Mouse (Mus musculus): Measurements from ENCODE around the gene Tmem219. TPM values are rescaled to one million over a fixed set of nuclear protein-coding genes. Genes with fewer than 3 reads are reported as not detected.

Tmem219 gene
- total and polyA plus RNA-seq, 3 experiments = 8.6 to 33.6 (median 12.0) TPM

DNA sequence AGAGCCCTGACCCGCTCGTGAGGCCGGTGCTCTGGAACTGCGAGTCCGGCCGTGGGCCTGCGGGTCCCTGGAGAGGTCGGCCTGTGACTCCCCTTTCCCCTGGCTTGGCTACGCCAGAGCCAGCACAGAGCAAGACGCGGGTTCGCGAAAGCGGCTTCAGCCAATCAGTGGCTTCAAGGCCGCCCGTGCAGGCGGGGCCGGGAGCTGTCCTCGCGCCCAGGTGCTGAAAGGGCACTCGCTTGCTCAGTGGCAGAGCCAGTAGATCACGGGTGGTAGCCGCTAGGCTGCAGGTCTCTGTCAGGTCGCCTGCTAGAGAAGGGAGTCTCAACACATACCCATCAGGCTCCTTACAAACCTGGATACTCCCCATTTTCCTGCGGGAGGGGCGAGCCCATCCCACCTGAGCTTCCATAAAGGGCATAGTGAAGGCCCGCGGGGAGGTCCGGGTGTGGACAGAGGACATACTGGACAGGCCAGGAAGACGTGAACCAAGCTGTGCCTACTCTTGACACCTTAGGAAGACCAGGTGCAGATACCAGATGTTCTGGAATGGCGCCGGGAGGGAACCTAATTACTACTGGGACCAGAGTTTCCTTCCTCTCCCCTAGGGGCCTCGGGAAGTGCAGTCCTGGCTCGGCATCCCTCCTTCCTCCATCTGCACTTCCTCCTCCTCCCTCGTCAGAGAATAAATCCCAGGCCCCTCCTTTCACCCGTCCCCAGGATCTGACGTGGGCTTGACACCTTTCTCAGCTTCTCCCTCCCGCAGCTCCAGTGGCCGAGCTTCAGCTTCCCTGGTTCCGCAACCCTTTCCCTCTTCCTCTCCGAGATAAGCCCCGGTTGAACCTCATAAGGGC, 27.3 kb upstream of the Tmem219 start, which contains the start of gene Sez6l2:
Sez6l2 (plus strand) TSS at position 771 of the 854 bp plus-strand sequence.
- Histone ChIP-seq H3K27me3 (ENCODE audit: control insufficient read depth, insufficient read depth, low read length) (no peaks in the 10 kb centered on the region), H3K4me3 (peak within 1 kb of the TSS; percentile 56), H3K36me3 (ENCODE audit: control insufficient read depth, insufficient read depth, low read length) (no peaks in the 10 kb centered on the region), H3K9ac (ENCODE audit: low read depth, low read length) (no peak within 1 kb of the TSS), H3K79me2 (replicated peaks; ENCODE audit: control insufficient read depth, insufficient read depth, low read length) (no peaks in the 10 kb centered on the region), H3K4me1 (ENCODE audit: control insufficient read depth, insufficient read depth, low read length) (no peaks in the 10 kb centered on the region; the same call in 1 of the 2 replicates), H3K27ac (no peak within 1 kb of the TSS)
- under 1% methylated on average over 42 of the region's 42 CpGs for WGBS
- intact Hi-C loops (cut with DNase I) = loop anchor here (2.0 kb wide), 1 partner anchor 23 kb away; no protein-coding TSS in a partner anchor
- 0 out of 2 replicates have a peak, but pooled peaks have one; percentile 35 for TF ChIP-seq EP300 (IDR thresholded peaks at IDR 0.05; ENCODE audit: insufficient read depth, low read depth, low read length)
- TF ChIP-seq POLR2A (IDR thresholded peaks at IDR 0.05; ENCODE audit: insufficient read depth, low read depth, low read length) = no peak
- peak; percentile 86 to 93 for DNase-seq

DNA sequence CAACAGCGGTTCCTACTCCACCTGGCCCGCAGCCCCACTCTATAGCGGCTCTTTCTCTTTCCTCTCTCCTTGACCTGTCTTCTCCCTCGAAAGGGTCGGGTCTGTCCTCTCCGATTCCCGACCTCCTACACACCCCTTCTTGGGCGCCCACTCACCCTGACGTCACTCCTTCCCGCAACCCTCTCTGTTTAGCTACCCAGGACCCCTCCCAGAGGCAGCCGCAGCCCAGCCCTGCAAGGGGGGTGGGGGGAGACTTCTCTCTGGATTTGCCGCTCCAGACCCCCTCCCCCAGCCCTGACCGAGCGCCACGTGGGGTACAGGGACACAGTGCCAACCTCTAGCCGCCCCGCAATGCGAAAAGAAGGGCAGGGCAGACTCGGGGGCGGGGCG, 26.7 kb upstream of the Tmem219 start, which contains the start of gene Asphd1:
Asphd1 (minus strand) TSS at position 180 of the 390 bp plus-strand sequence.
- no peak for DNase-seq
- TF ChIP-seq CTCF (IDR thresholded peaks at IDR 0.05) (no peak), POLR2A (IDR thresholded peaks at IDR 0.05; ENCODE audit: insufficient read depth, low read depth, low read length) (no peak), EP300 (IDR thresholded peaks at IDR 0.05; ENCODE audit: insufficient read depth, low read depth, low read length) (no peak)
- no peaks in the 10 kb centered on the region for H3K27me3 ChIP-seq (ENCODE audit: control insufficient read depth, insufficient read depth, low read length)
- H3K79me2 ChIP-seq (replicated peaks; ENCODE audit: control insufficient read depth, insufficient read depth, low read length) = no peaks in the 10 kb centered on the region
- H3K27ac ChIP-seq = no peak within 1 kb of the TSS
- intact Hi-C loops (cut with DNase I) = loop anchor here (2.0 kb wide), 1 partner anchor 23 kb away; no protein-coding TSS in a partner anchor
- H3K4me3 ChIP-seq = peak within 1 kb of the TSS; percentile 56
- no peak within 1 kb of the TSS for H3K9ac ChIP-seq (ENCODE audit: low read depth, low read length)
- 3% methylated on average over 21 of the region's 21 CpGs for WGBS
- no peaks in the 10 kb centered on the region; the same call in 1 of the 2 replicates for H3K4me1 ChIP-seq (ENCODE audit: control insufficient read depth, insufficient read depth, low read length)
- H3K36me3 ChIP-seq (ENCODE audit: control insufficient read depth, insufficient read depth, low read length) = no peaks in the 10 kb centered on the region

- Histone ChIP-seq H3K79me2 (replicated peaks; ENCODE audit: control insufficient read depth, insufficient read depth, low read length) (no peaks in the 10 kb centered on the region), H3K4me3 (no peak overlapping the region), H3K36me3 (ENCODE audit: control insufficient read depth, insufficient read depth, low read length) (no peaks in the 10 kb centered on the region), H3K9ac (ENCODE audit: low read depth, low read length) (no peak overlapping the region), H3K4me1 (ENCODE audit: control insufficient read depth, insufficient read depth, low read length) (no peaks in the 10 kb centered on the region; the same call in 1 of the 2 replicates), H3K27ac (no peak overlapping the region), H3K27me3 (ENCODE audit: control insufficient read depth, insufficient read depth, low read length) (no peaks in the 10 kb centered on the region)
- DNase-seq = no peak
- TF ChIP-seq CTCF (IDR thresholded peaks at IDR 0.05) (no peak), EP300 (IDR thresholded peaks at IDR 0.05; ENCODE audit: insufficient read depth, low read depth, low read length) (no peak), POLR2A (IDR thresholded peaks at IDR 0.05; ENCODE audit: insufficient read depth, low read depth, low read length) (no peak)
- WGBS = 79% methylated on average over 10 of the region's 10 CpGs
- intact Hi-C loops (cut with DNase I) = loop anchor here (2.0 kb wide), 1 partner anchor 24 kb away; no protein-coding TSS in a partner anchor
These were observed 25.9 kb upstream of the Tmem219 start for GRCm38 (mm10) chr7:126948626-126949025.

DNA sequence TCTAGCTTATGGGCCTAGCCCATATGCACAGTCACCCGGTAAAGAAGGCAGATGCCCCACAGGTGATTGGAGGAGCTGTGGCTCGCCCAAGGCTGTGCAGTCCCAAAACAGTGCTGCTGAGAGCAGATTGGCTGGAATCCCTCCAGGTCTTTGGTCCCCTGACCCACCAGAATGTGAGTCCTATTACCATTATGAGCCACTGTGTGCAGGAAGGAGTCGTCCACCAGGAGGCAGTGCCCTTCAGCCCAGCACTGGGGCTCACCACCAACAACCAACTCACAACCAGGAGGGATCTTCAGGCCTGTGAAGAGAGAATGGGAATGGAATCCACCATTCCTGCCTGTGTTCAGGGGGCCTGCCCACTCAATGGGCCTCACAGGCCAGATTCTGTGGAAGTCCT, 23.8 kb upstream of the Tmem219 start:
- 71% methylated on average over 3 of the region's 3 CpGs for WGBS
- intact Hi-C loops (cut with DNase I) = loop anchor here (2.0 kb wide), 1 partner anchor 158 kb away; no protein-coding TSS in a partner anchor
- H3K36me3 ChIP-seq (ENCODE audit: control insufficient read depth, insufficient read depth, low read length) = no peaks in the 10 kb centered on the region
- H3K27me3 ChIP-seq (ENCODE audit: control insufficient read depth, insufficient read depth, low read length) = no peaks in the 10 kb centered on the region
- H3K79me2 ChIP-seq (replicated peaks; ENCODE audit: control insufficient read depth, insufficient read depth, low read length) = no peaks in the 10 kb centered on the region
- H3K9ac ChIP-seq (ENCODE audit: low read depth, low read length) = no peak overlapping the region
- no peak for TF ChIP-seq EP300 (IDR thresholded peaks at IDR 0.05; ENCODE audit: insufficient read depth, low read depth, low read length)
- TF ChIP-seq CTCF (IDR thresholded peaks at IDR 0.05) = peak; percentile 75
- DNase-seq = peak; percentile 20 to 45
- H3K4me1 ChIP-seq (ENCODE audit: control insufficient read depth, insufficient read depth, low read length) = no peaks in the 10 kb centered on the region; the same call in 1 of the 2 replicates
- H3K27ac ChIP-seq = no peak overlapping the region
- H3K4me3 ChIP-seq = no peak overlapping the region

- no peak for TF ChIP-seq CTCF (IDR thresholded peaks at IDR 0.05)
- TF ChIP-seq EP300 (IDR thresholded peaks at IDR 0.05; ENCODE audit: insufficient read depth, low read depth, low read length) = no peak
- no peak for TF ChIP-seq POLR2A (IDR thresholded peaks at IDR 0.05; ENCODE audit: insufficient read depth, low read depth, low read length)
- H3K27me3 ChIP-seq (ENCODE audit: control insufficient read depth, insufficient read depth, low read length) = no peaks in the 10 kb centered on the region
- no peak overlapping the region for H3K4me3 ChIP-seq
- DNase-seq = no peak
- H3K36me3 ChIP-seq (ENCODE audit: control insufficient read depth, insufficient read depth, low read length) = no peaks in the 10 kb centered on the region
- intact Hi-C loops (cut with DNase I) = no loop called here
- no peak overlapping the region for H3K9ac ChIP-seq (ENCODE audit: low read depth, low read length)
- no peaks in the 10 kb centered on the region for H3K4me1 ChIP-seq (ENCODE audit: control insufficient read depth, insufficient read depth, low read length)
- H3K79me2 ChIP-seq (replicated peaks; ENCODE audit: control insufficient read depth, insufficient read depth, low read length) = no peaks in the 10 kb centered on the region
- no peak overlapping the region for H3K27ac ChIP-seq
- WGBS = 83% methylated on average over 5 of the region's 5 CpGs
These were observed 19.1 kb upstream of the Tmem219 start for GRCm38 (mm10) chr7:126941801-126942200.

- intact Hi-C loops (cut with DNase I) = no loop called here
- TF ChIP-seq CTCF (IDR thresholded peaks at IDR 0.05) (no peak), EP300 (IDR thresholded peaks at IDR 0.05; ENCODE audit: insufficient read depth, low read depth, low read length) (no peak), POLR2A (IDR thresholded peaks at IDR 0.05; ENCODE audit: insufficient read depth, low read depth, low read length) (no peak)
- Histone ChIP-seq H3K9ac (ENCODE audit: low read depth, low read length) (no peak overlapping the region), H3K4me3 (no peak overlapping the region), H3K27ac (no peak overlapping the region), H3K4me1 (ENCODE audit: control insufficient read depth, insufficient read depth, low read length) (no peaks in the 10 kb centered on the region), H3K36me3 (ENCODE audit: control insufficient read depth, insufficient read depth, low read length) (no peaks in the 10 kb centered on the region), H3K27me3 (ENCODE audit: control insufficient read depth, insufficient read depth, low read length) (no peaks in the 10 kb centered on the region), H3K79me2 (replicated peaks; ENCODE audit: control insufficient read depth, insufficient read depth, low read length) (no peaks in the 10 kb centered on the region)
- DNase-seq = no peak
- 49% methylated on average over 6 of the region's 6 CpGs for WGBS
These were observed 18.5 kb upstream of the Tmem219 start for GRCm38 (mm10) chr7:126941171-126941570.

Measured in heart, adult 2 months (tissue).